Mouse (Mus musculus) forebrain, postnatal 0 days (tissue): ENCODE results near the gene Evi5l. TPM values are rescaled to one million over a fixed set of nuclear protein-coding genes. Genes with fewer than 3 reads are reported as not detected.

Source experiments
- ATAC-seq: fragments of 200-750 bp; cut with Nextera tagmentation; 2 replicates; pipeline ENCODE4 v1.8.0; 2017; ENCODE audit warnings: mild to moderate bottlenecking, moderate library complexity
- DNase-seq: peaks from one replicate; pipeline ENCODE4 v3.0.0-alpha.2; 2015
- H3K27ac ChIP-seq: fragments of 300-500 bp; sonication (generic); 2 replicates; pipeline ENCODE4 v1.5.1; 2014; ENCODE audit warnings: low read depth, mild to moderate bottlenecking, antibody characterized with exemption, low read length, moderate library complexity, mixed read lengths
- H3K27me3 ChIP-seq: fragments of 300-500 bp; sonication (generic); 2 replicates; pipeline ENCODE4 v1.6.1; 2014; ENCODE audit warnings: mild to moderate bottlenecking, low read length, mixed read lengths; ENCODE audit not compliant: insufficient read depth
- H3K36me3 ChIP-seq: fragments of 300-500 bp; sonication (generic); 2 replicates; pipeline ENCODE4 v1.6.1; 2014; ENCODE audit warnings: mild to moderate bottlenecking, moderate library complexity; ENCODE audit not compliant: insufficient read depth
- H3K4me1 ChIP-seq: fragments of 300-500 bp; sonication (generic); 2 replicates; pipeline ENCODE4 v1.6.1; 2014; ENCODE audit warnings: antibody characterized with exemption; ENCODE audit not compliant: insufficient read depth
- H3K4me2 ChIP-seq: fragments of 300-500 bp; sonication (generic); 2 replicates; pipeline ENCODE4 v1.6.1; 2014; ENCODE audit warnings: low read depth, mild to moderate bottlenecking, moderate library complexity
- H3K4me3 ChIP-seq: fragments of 300-500 bp; sonication (generic); 2 replicates; pipeline ENCODE4 v1.5.1; 2014; ENCODE audit warnings: low read depth, low read length, mixed read lengths
- H3K9ac ChIP-seq: fragments of 300-500 bp; sonication (generic); 2 replicates; pipeline ENCODE4 v1.6.1; 2014; ENCODE audit warnings: mild to moderate bottlenecking
- H3K9me3 ChIP-seq: fragments of 300-500 bp; sonication (generic); 2 replicates; pipeline ENCODE4 v1.6.1; 2016; ENCODE audit warnings: low read length
- CTCF ChIP-seq: sonication (generic); IDR thresholded peaks from 2 replicates; pipeline ENCODE4 v1.5.1; 2016; ENCODE audit warnings: antibody characterized with exemption, control low read depth, low read depth
- WGBS: fragments of 180-500 bp; shearing (Covaris S2); extraction: QIAGEN DNeasy Blood & Tissue Kit; methylation state at CpG from one replicate; pipeline ENCODE4 v1.1.7; 2014; 5-methylcytosine and 5-hydroxymethylcytosine counted together
- polyA plus RNA-seq: library from polyadenylated mRNA; unstranded; fragments of >200 nt; fragmentation: Nextera tagmentation; extraction: Ambion mirVana; gene quantifications from 2 replicates; pipeline ENCODE4 v1.2.1, GENCODE M21; 2015
- total RNA-seq: library from RNA; depleted of rRNA; stranded (reverse); fragments of >200 nt; gene quantifications from 2 replicates; pipeline ENCODE4 v1.2.3, GENCODE M21; 2014; rRNA removed

The Evi5l gene
- total RNA-seq: 156 and 159 TPM in 2 replicates
- 82.5 and 90.3 TPM in 2 replicates for polyA plus RNA-seq

DNA sequence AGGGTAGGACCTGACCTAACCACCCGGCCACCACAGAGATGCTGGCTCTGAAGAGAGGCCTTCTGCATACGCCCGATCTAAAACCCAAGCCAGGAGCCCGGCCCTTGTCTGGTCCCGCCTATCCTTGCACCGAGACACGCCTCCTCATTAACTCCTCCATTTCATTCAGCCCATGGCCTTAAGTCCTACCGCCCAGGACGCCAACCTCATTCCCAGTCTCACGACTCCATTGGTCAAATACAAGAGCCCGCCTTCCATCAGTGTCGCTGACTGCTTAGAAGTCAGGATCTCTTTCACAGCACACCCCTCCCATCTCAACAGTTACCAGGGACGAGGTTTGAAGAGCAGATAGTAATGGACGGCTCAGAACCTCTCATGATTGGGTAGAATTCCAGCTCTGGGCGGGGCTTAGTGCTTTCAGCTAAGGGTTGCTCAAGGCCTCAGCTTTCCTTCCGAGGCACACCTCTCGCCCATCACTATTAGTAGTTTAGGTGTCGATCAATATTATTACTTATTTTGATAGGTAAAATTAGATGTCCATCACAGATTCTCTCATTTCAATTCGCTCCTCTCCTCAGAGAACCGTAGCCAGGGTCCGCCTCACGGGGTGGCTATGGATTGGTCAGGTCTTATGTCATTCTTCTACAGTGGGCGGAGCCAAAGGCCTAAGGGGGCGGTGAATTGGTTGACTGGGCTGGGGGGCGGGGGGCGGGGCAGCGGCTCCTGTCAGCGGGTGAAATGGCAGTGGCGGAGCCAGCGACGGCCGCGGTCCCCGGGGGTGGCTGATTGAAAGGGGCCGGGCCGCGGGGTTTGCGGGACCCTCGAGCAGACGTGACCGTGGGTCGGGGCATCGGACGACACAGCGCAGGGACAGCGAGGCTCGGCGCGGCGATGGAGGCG lies at the start of gene Evi5l:
TSS of gene Evi5l (plus strand) at position 716 of the 900 bp plus-strand sequence.
- H3K9ac ChIP-seq: peak within 1 kb of the TSS; percentile 92
- peak within 1 kb of the TSS; percentile 70 for H3K4me2 ChIP-seq
- peak; percentile 100 for DNase-seq
- peaks cover under 1% of the 10 kb centered on the region; the same call in 1 of the 2 replicates for H3K36me3 ChIP-seq
- H3K27me3 ChIP-seq: no peaks in the 10 kb centered on the region
- TF ChIP-seq CTCF: no peak
- no peaks in the 10 kb centered on the region for H3K9me3 ChIP-seq
- ATAC-seq: peak; percentile 95
- WGBS: 2% methylated on average over 51 of the region's 51 CpGs
- peak within 1 kb of the TSS; percentile 89 for H3K27ac ChIP-seq
- peaks cover 29% of the 10 kb centered on the region for H3K4me1 ChIP-seq
- peak within 1 kb of the TSS; percentile 91 for H3K4me3 ChIP-seq

DNA sequence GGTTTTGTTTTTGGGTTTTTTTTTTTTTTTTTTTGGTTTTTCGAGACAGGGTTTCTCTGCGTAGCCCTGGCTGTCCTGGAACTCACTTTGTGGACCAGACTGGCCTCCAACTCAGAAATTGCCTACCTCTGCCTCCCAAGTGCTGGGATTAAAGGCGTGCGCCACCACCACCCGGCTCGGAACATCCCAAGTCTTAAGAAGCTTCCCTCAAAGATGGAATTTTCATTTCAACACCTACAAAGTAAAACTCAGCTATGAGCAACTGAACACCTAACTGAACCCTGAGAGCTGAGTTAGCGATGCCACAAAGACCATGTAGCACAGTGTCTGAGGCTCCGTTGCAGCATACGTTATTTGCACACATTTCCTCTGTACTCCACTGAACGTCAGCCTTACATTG lies 32.6 kb upstream of the Evi5l start, which contains the start of gene Cd209g:
TSS of gene Cd209g (plus strand) at position 301 of the 400 bp plus-strand sequence.
- no peak for ATAC-seq
- H3K9ac ChIP-seq: no peak within 1 kb of the TSS
- H3K27me3 ChIP-seq: no peaks in the 10 kb centered on the region
- H3K4me3 ChIP-seq: no peak within 1 kb of the TSS
- no peak for TF ChIP-seq CTCF
- no peak within 1 kb of the TSS for H3K27ac ChIP-seq
- H3K36me3 ChIP-seq: no peaks in the 10 kb centered on the region
- H3K4me2 ChIP-seq: no peak within 1 kb of the TSS
- no peaks in the 10 kb centered on the region for H3K9me3 ChIP-seq
- 87% methylated on average over 10 of the region's 10 CpGs for WGBS
- H3K4me1 ChIP-seq: no peaks in the 10 kb centered on the region
- DNase-seq: no peak

DNA sequence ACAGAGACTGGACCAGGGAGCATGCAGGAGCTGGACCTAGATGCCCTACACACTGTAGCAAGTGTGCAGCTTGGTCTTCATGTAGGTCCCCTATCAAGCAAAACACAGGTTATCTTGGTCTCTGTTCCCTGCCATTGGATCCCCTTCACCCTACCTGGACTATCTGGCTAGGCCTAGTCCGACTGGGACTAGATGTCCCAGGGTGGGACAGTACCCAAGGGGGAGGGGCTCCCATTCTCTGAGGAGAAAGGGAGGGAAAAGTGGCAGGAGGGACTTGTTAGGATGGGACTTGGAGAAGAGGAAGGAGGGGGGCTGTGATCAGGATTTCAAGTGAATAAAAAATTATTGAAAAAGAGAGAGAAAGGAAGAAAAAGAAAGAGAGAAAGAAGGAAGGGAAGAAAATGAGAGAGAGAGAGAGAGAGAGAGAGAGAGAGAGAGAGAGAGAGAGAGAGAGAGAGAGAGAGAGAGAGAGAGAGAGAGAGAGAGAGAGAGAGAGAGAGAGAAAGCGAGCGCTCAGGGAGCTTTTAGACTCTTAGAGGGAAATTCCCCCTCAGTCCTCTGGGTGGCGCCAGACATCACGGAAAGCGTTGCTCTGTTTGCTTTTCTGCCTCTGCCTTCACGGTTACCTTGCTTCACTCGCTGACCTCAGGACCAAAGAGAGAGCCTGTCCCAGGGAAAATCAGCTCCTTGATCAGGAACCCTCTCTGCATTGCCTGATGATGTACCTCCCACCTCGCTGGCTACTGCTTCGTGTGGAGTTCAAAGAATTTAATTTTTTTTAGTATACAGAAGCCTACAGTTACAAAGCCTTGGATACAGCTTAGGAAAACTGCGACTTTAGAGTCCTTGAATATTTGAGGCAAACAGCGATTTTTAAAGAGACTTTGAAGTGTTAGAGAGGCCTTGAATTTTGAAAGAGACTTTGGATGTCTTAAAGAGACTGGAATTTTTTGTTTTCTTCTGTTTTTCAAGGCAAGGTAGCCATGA lies 26.4 kb upstream of the Evi5l start:
- Histone ChIP-seq H3K36me3 (no peaks in the 10 kb centered on the region), H3K27ac (no peak overlapping the region), H3K9me3 (no peaks in the 10 kb centered on the region), H3K4me3 (peak overlapping the region; percentile 9; the same call in 1 of the 2 replicates), H3K27me3 (no peaks in the 10 kb centered on the region), H3K9ac (no peak overlapping the region), H3K4me1 (no peaks in the 10 kb centered on the region), H3K4me2 (peak overlapping the region; percentile 40)
- TF ChIP-seq CTCF: peak; percentile 85
- ATAC-seq (peak; percentile 87), DNase-seq (peak; percentile 88)
- WGBS: 11% methylated on average over 12 of the region's 12 CpGs

DNA sequence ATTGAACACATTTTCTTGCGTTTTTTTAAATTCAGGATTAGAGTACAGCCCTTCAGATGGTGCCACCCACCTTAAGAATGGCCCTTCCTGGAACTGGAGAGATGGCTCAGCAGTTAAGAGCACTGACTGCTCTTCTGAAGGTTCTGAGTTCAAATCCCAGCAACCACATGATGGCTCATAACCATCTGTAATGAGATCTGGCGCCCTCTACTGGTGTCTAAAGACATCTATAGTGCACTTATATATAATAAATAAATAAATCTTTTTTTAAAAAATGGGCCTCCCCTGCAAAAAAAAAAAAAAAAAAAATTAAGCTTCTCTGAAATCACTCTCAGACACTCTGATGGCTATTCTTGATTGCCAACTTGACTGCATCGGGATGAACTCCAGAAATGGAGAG lies 24.6 kb upstream of the Evi5l start:
- Histone ChIP-seq H3K4me3 (no peak overlapping the region), H3K4me2 (no peak overlapping the region), H3K27ac (no peak overlapping the region), H3K9ac (no peak overlapping the region), H3K36me3 (no peaks in the 10 kb centered on the region), H3K27me3 (no peaks in the 10 kb centered on the region), H3K4me1 (no peaks in the 10 kb centered on the region), H3K9me3 (no peaks in the 10 kb centered on the region)
- DNase-seq (no peak), ATAC-seq (no peak)
- WGBS: 60% methylated on average over 3 of the region's 3 CpGs
- no peak for TF ChIP-seq CTCF

DNA sequence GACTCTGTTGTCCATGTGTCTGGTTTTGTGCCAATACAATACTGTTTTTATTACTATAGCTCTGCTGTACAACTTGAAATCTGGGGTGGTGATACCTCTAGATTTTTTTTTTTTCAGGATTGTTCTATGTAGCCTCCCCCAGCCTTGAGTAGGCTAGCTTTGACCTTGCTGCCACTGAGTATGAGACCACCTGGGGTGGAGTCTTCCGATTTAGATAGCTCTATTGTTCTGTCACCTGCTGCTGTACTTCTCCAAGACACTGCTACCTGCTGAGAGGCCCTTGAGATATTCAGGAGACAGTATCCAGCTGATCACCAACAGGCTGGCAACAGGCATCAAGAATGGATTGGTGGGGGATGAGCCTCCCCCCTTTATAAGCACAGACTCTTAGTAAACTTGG lies 19.1 kb upstream of the Evi5l start:
- no peak overlapping the region for H3K27ac ChIP-seq
- 27% methylated on average over 1 of the region's 1 CpGs for WGBS
- no peak overlapping the region for H3K4me2 ChIP-seq
- H3K9me3 ChIP-seq: no peaks in the 10 kb centered on the region
- H3K4me3 ChIP-seq: no peak overlapping the region
- no peaks in the 10 kb centered on the region for H3K36me3 ChIP-seq
- TF ChIP-seq CTCF: no peak
- no peaks in the 10 kb centered on the region for H3K27me3 ChIP-seq
- H3K9ac ChIP-seq: no peak overlapping the region
- ATAC-seq (no peak), DNase-seq (no peak)
- no peaks in the 10 kb centered on the region for H3K4me1 ChIP-seq

DNA sequence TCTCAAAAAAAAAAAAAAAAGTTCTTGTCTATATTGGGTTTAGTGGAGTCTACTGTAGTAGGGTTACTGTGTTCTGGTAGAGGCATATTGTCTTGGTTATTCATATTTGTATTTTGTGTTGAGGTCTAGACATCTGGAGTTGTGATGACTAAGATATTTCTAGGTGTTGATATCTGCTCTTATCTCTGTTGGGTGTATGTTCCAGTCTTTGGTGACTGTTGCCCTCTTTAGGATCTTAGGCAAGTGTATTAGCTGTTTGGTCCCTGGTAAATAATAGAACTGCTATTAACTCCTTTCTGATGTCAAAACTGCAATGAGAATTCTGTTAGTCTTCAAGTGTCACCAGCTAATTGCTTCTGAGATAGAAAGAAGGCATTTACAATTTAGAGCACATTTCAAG lies 11.5 kb upstream of the Evi5l start:
- no peak overlapping the region for H3K9ac ChIP-seq
- TF ChIP-seq CTCF: no peak
- H3K36me3 ChIP-seq: no peaks in the 10 kb centered on the region
- H3K9me3 ChIP-seq: no peaks in the 10 kb centered on the region
- no peaks in the 10 kb centered on the region for H3K27me3 ChIP-seq
- H3K4me2 ChIP-seq: no peak overlapping the region
- H3K27ac ChIP-seq: no peak overlapping the region
- H3K4me1 ChIP-seq: no peaks in the 10 kb centered on the region
- DNase-seq (no peak), ATAC-seq (no peak)
- no peak overlapping the region for H3K4me3 ChIP-seq
